Mouse (Mus musculus): ENCODE results near the gene Mfap3l. TPM values are rescaled to one million over a fixed set of nuclear protein-coding genes. Genes with fewer than 3 reads are reported as not detected.

Mfap3l gene
- total RNA-seq (2023; ENCODE audit: inconsistent age) = 0.09 TPM in 1 of 4 replicates, not detected in the others

GRCm38 (mm10) chr8:60632250-60632932, at the start of gene Mfap3l:
TSS of gene Mfap3l (plus strand) at chr8:60632827.

Other genes starting within 250 kb of the Mfap3l start
- gene Gm10283, start 129.6 kb upstream of the Mfap3l start, total RNA-seq (2023; ENCODE audit: inconsistent age) = not detected in 4 replicates
- not detected in 4 replicates for gene Aadat, start 126.9 kb upstream of the Mfap3l start, total RNA-seq (2023; ENCODE audit: inconsistent age)

Data from B cell, adult (primary cell).